Mouse (Mus musculus): Measurements from ENCODE around the gene Chst14.

Gene Chst14

DNA sequence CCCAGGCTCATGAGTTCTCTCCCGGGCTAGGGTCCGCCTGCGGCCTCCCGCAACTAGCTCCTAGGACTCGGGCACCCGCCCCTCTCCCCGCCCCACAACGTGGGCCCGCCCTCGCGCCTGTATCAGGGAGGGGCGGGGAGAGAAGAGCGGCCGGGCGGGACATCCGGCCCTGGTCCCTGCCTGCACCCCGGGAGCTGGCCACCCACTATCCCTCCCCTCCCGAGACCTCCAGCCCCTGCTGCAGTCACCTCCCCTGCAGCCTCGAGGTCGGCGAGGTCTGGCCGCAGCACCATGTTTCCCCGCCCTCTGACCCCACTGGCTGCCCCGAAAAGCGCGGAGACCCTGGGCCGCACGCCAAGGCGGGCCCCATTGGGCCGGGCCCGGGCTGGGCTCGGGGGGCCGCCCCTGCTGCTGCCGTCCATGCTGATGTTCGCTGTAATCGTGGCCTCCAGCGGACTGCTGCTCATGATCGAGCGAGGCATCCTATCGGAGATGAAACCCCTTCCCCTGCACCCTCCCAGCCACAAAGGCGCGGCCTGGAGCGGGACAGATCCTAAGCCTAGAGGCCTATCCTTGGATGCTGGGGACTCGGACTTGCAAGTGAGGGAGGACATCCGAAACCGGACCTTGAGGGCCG lies at the start of gene Chst14:
TSS of gene Chst14 (plus strand) at position 136 of the 637 bp plus-strand sequence.
- in situ Hi-C loops (cut with MboI; ENCODE audit: low pct_unique_long_range_greater_than_20kb in 1 of 2, low sequenced_read_pairs in 2 of 2, unreplicated experiment in 1 of 2): no loop called here

DNA sequence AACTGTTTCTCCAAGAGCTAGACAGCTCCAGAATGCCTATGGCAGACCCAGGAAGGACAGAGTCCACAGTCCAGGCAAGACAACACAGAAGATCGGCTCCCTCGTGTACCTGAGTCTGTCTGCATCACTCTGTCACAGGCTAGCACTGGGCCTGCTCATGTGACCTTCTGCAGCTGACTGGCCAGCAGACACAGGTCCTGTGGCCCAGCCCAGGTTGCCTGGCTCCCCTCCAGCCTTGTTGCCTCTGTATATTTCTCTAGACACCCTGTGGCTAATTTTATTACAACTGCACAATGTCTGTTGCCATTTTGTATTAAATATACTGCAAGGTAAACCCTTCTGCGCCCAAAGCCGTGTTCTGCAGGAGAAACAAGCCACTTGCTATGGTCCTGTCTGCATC lies 45.3 kb upstream of the Chst14 start:
- in situ Hi-C loops (cut with MboI; ENCODE audit: low pct_unique_long_range_greater_than_20kb in 1 of 2, low sequenced_read_pairs in 2 of 2, unreplicated experiment in 1 of 2): loop anchor here (5.0 to 25.0 kb wide), 3 partner anchors 119 to 394 kb away; partner anchors contain the start of genes Ccdc9b (in 1 of the 2) and Srp14 (in 1 of the 2)

GRCm38 (mm10) chr2:118881956-118882355 lies 44.3 kb upstream of the Chst14 start:
- in situ Hi-C loops (cut with MboI; ENCODE audit: low pct_unique_long_range_greater_than_20kb in 1 of 2, low sequenced_read_pairs in 2 of 2, unreplicated experiment in 1 of 2): loop anchor here (5.0 to 25.0 kb wide), 3 partner anchors 120 to 395 kb away; partner anchors contain the start of genes Ccdc9b (in 1 of the 2) and Srp14 (in 1 of the 2)

DNA sequence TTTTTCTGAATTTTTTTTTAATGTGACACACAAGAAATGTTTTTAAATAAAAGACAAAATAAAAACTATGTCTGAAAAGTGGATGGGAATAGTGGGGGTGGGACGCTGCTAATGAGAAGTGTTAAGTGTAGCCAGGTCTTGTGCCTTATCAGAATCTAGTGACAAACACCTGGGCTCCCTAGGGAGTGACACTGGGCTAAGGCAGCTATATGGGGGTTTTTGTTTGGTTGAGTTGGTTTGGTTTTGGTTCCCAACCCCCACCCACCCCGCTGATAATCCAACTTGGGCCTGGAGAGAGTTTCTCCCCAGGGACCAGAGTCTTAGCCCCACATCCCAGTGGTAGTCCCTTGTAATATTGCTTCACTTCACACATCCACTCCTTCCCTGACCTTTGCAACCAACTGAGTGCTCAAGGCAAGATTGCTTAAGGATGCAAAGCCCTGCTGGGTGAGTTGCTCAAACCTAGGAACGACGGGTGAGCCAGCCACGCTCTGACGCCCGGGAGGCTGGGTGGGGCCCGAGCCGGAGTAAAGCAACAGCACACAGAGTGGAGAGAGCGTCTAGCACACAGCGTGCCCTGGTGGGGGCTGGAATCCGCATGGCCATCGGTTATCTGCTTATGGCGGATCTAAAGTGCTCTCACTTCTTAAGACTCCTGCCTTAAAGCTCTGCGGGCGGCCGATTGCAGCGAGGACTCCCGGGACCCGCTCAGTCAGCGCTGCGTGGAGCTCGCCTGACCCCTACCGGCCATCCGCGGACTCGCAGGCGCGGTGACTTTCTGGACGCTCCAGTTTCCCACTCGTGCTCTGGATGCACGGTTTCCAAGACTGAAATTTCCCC lies 43.2 kb upstream of the Chst14 start:
- in situ Hi-C loops (cut with MboI; ENCODE audit: low pct_unique_long_range_greater_than_20kb in 1 of 2, low sequenced_read_pairs in 2 of 2, unreplicated experiment in 1 of 2): loop anchor here (5.0 to 25.0 kb wide), 3 partner anchors 121 to 396 kb away; partner anchors contain the start of genes Ccdc9b (in 1 of the 2) and Srp14 (in 1 of the 2)

- in situ Hi-C loops (cut with MboI; ENCODE audit: low pct_unique_long_range_greater_than_20kb in 1 of 2, low sequenced_read_pairs in 2 of 2, unreplicated experiment in 1 of 2): loop anchor here in 1 of 2 experiments (25.0 kb wide), 2 partner anchors 250 to 400 kb away; partner anchors contain the start of gene Srp14
These were observed 38.9 kb upstream of the Chst14 start for GRCm38 (mm10) chr2:118887440-118887839.

DNA sequence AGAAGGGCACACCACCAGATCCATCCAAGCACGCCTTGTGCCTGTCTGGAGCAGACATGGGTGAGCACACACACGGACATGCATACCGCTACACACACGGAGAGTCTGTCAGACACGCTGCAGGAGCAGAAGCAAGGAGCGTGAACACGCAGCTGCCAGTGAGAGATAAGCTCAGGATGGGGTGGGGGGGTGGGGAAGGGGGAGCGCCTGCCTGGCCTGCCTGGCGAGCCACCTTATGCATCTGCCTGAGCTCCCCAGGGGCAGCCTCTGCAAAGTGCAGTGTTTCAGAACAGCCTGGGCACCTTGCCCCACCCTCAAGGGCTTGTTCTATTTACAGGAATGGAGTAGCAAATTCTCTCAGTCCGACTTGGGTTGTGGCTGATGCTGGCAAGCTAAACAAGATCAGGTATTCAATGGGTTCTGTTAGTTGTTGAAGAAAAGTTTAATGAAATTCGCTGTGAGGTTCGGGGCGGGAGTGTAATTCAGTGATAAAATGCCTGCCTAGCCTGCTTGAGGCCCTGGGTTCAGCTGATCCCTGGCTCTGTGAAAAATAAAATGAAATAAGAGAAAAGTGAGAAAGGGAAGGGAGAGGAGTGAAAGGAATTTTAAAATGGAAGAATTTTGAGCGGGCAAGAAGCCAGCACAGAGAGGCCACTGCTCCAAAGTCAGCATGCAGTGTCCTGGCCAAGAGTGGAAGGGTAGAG lies 38.3 kb upstream of the Chst14 start:
- in situ Hi-C loops (cut with MboI; ENCODE audit: low pct_unique_long_range_greater_than_20kb in 1 of 2, low sequenced_read_pairs in 2 of 2, unreplicated experiment in 1 of 2): loop anchor here in 1 of 2 experiments (25.0 kb wide), 2 partner anchors 251 to 401 kb away; partner anchors contain the start of gene Srp14

GRCm38 (mm10) chr2:118891173-118891572 lies 35.1 kb upstream of the Chst14 start:
- in situ Hi-C loops (cut with MboI; ENCODE audit: low pct_unique_long_range_greater_than_20kb in 1 of 2, low sequenced_read_pairs in 2 of 2, unreplicated experiment in 1 of 2): loop anchor here in 1 of 2 experiments (5.0 to 25.0 kb wide), 3 partner anchors 129 to 404 kb away; partner anchors contain the start of genes Ccdc9b and Srp14

DNA sequence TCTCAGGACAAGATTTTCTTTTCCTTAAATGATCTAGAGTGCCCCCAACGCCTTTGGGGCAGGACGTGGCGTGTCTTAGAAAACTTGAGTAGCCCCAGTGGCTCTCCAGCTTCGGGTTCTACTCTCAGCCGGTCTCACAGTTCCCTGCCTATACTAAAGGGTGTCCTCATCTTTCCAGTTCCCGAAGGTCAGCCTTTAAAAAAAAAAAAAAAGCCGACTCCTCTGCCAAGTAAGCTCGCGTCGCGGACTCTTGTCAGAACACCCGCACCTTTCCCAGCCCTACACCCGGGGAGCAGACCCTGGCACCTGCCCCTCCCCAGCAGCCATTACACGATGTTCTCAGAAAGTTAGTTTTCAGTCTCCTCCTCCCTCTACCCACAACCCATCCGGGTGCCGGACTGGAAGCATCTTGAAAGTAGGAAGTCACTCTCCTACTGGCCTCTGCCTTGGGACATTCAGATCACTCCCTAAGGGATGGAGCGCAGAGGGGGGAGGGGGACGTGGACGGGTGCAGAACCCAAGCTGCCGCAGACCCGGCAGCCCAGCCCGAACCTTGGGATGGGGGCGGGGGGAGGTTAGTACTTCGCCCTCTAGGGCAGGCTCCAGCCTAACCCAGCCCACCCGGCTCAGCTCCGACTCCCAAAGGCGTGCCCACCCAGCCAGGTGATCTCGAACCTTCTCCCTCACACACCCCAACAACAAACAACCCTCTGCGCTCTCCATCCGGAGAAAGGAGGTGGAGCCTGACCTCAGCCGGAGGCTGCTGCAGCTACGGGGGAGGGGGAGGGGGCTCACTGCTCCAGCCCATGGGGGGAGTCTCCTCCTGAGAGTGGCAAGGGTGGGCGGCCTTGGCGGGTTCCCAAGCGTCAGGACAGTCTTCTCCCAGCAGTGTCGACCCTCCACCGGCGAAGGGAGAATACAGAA lies 30.0 kb upstream of the Chst14 start:
- in situ Hi-C loops (cut with MboI; ENCODE audit: low pct_unique_long_range_greater_than_20kb in 1 of 2, low sequenced_read_pairs in 2 of 2, unreplicated experiment in 1 of 2): loop anchor here in 1 of 2 experiments (5.0 to 25.0 kb wide), 3 partner anchors 189 to 409 kb away; partner anchors contain the start of gene Srp14

DNA sequence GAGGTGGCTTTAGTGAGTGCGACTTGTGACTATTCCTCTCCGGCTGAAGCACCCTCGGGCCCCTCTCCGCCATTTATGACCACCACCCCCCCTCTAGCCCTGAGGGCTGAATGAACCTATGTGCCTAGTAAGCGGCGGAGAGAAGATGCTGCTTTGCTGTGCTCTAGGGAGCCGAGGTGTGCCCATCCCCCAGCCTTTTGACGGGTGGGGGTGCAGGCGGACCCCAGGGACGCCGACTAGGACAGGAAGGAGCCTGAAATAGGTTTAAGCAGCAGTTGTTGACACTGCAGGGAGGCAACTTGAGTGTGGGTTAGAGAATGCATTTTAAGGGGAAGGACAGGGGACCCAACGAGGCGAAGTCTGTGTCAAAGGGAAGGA lies 29.4 kb upstream of the Chst14 start:
- in situ Hi-C loops (cut with MboI; ENCODE audit: low pct_unique_long_range_greater_than_20kb in 1 of 2, low sequenced_read_pairs in 2 of 2, unreplicated experiment in 1 of 2): loop anchor here in 1 of 2 experiments (5.0 to 25.0 kb wide), 3 partner anchors 190 to 410 kb away; partner anchors contain the start of gene Srp14

DNA sequence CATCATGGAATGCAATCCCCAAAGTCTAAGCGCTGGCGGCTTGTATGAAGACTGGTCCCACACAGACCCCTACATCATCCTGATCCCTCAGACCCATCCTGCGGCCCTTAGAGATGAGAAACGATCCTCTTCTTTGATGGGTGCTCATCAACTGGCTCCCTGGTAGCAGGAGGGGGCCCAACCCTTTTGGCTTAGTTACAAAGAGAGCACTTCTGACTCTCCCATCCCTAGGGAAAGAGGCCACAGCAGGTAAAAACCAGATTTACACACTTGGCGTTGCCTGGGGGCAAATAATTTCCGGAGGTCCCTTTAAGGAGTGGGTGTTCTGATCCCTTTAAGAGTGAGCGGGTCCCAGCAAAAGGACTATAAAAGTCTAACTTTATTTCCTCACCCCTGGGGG lies 28.9 kb upstream of the Chst14 start:
- in situ Hi-C loops (cut with MboI; ENCODE audit: low pct_unique_long_range_greater_than_20kb in 1 of 2, low sequenced_read_pairs in 2 of 2, unreplicated experiment in 1 of 2): loop anchor here in 1 of 2 experiments (5.0 to 25.0 kb wide), 3 partner anchors 190 to 410 kb away; partner anchors contain the start of gene Srp14

GRCm38 (mm10) chr2:118897808-118898207 lies 28.5 kb upstream of the Chst14 start:
- in situ Hi-C loops (cut with MboI; ENCODE audit: low pct_unique_long_range_greater_than_20kb in 1 of 2, low sequenced_read_pairs in 2 of 2, unreplicated experiment in 1 of 2): loop anchor here in 1 of 2 experiments (5.0 to 25.0 kb wide), 3 partner anchors 191 to 411 kb away; partner anchors contain the start of gene Srp14

- in situ Hi-C loops (cut with MboI; ENCODE audit: low pct_unique_long_range_greater_than_20kb in 1 of 2, low sequenced_read_pairs in 2 of 2, unreplicated experiment in 1 of 2): loop anchor here in 1 of 2 experiments (5.0 to 25.0 kb wide), 3 partner anchors 191 to 411 kb away; partner anchors contain the start of gene Srp14
These were observed 27.5 kb upstream of the Chst14 start for GRCm38 (mm10) chr2:118898771-118899170.

DNA sequence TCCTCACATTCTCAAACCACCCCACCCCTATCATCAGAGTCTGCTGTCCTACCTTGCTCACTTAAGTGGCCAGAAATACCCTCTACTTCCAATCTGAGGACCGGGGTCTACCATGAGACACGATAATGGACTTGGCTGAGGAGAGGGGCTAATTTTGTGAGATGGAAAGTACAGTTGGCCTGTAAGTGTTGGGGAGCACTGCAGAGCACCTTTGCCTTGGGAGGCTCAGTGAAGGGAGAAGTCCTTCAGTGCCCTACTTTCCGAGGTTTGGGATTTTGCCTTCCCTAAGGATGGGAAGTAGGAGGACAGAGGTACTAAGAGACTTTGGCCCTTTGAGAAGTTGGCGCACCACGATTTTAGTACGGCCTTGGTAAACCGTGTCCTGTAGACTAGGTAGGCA lies 27.0 kb upstream of the Chst14 start:
- in situ Hi-C loops (cut with MboI; ENCODE audit: low pct_unique_long_range_greater_than_20kb in 1 of 2, low sequenced_read_pairs in 2 of 2, unreplicated experiment in 1 of 2): loop anchor here in 1 of 2 experiments (5.0 to 25.0 kb wide), 3 partner anchors 192 to 412 kb away; partner anchors contain the start of gene Srp14

GRCm38 (mm10) chr2:118899981-118900825 lies 26.1 kb upstream of the Chst14 start, which contains the start of gene Bahd1:
Bahd1 (plus strand) TSS chr2:118900377.
- in situ Hi-C loops (cut with MboI; ENCODE audit: low pct_unique_long_range_greater_than_20kb in 1 of 2, low sequenced_read_pairs in 2 of 2, unreplicated experiment in 1 of 2): loop anchor here in 1 of 2 experiments (5.0 to 25.0 kb wide), 3 partner anchors 193 to 413 kb away; partner anchors contain the start of gene Srp14

- in situ Hi-C loops (cut with MboI; ENCODE audit: low pct_unique_long_range_greater_than_20kb in 1 of 2, low sequenced_read_pairs in 2 of 2, unreplicated experiment in 1 of 2): no loop called here
These were observed 25.5 kb upstream of the Chst14 start for GRCm38 (mm10) chr2:118900826-118901140.

All from mouse embryonic stem cell (cell line).